Mouse (Mus musculus): ENCODE measurements at regions not wholly inside any gene's neighbourhood (a gene's known extent, or its start where the extent isn't known, plus 50 kb on each side); places are given as distances from the start of the nearest gene placed in this dataset.
"Not testable (repeated sequence)": the region's sequence is repeated elsewhere in the genome, so short reads cannot be mapped to it uniquely, and the experiment has no call there.

DNA sequence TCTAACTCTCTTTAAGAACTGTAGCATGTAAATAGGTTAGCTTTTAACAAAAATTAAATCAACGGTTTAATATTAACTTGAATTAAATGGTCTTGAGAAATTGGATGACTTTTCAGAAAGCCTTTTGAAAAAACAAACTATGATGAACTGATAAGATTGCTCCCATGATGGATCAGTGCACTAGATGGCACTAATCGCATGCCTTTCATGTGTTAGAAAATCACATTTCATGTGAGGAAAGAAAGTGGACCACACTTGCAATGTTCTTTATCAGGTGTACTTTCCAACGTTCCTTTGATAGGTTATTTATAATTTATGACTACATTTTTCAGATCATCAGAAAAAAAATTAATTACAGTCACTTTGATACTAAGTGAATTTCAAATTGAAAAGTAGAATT, 1003.2 kb upstream of the 4930412O13Rik start:
- no peak for DNase-seq (ENCODE audit: low spot score in 2 of 2)

DNA sequence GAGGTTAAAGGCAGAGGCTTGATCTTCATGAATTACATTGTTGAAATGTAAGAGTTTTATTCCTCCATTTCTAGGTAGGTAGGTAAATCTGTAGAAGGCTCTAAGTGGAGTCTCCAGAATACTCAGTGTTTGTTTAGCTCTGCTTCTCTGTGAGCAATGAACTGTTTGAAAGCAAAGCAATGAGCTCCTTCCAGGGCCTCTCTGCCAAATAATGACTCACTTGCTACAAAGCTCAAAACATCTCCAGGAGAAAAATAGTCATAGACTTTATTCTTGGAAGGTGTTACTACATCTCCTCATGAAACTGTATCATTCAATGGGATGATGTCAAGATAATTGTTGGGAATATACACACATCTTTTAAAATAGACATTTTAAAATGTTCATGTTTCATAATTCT, 968.6 kb upstream of the 4930412O13Rik start:
- DNase-seq (ENCODE audit: low spot score in 2 of 2), result peak; percentile 4 to 6

DNA sequence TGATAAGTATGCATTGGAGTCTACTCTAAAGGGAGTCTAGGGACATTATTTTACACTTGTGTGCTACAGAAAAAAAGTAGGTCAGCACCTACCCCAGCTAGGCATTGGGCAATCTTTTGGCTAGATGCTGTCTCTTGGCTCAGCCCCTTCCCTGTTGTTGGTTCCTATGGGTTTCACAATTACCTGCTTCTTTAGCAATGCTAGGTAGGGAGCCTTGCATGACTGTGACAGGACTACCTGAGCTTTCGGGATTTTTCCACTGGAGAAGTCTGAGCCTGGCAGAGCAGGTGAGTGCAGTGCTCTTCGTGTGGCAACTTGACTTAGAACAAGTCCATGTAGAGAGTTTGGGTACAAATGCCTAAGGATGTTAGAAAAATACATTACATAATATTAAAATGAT, 956.2 kb upstream of the 4930412O13Rik start:
- no peak for DNase-seq (ENCODE audit: low spot score in 2 of 2)

DNA sequence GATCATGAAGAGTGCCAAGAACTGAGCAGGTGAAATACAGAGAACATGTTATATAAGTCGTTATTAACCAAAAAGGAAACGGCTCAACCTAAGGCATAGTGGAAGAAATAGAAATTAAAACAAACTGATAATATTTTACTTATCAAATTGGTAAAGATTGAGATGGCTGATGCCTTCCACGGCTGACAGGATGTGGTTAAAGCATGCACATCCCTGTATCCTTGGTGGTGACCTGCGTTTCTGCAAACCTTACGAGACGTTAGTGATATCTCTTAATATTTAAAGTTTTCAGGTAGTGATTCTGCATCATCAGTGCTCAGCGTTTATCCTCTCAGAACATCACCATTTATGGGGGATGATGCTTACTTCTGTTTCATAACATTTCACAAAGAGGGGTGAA, 939.5 kb upstream of the 4930412O13Rik start:
- no peak for DNase-seq (ENCODE audit: low spot score in 2 of 2)

DNA sequence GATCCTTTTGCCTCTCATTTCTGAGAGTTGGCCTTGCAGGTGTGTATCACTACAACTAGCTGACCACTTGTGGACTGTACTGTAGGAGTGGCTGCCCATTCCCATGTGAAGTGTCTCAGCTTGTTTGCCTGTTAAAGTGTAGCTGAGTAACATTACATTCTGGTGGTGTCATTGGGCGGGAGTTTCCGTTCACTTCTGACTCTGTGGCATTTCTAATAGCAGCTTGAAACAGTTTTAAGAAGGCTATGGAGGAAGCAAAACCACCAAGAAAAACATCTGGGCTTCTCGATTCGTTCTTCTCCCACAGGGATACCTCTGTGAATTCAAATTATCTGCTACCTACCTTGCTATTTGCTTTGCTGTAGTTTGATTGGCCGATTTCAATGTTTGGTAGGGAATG, 922.1 kb upstream of the 4930412O13Rik start:
- DNase-seq (ENCODE audit: low spot score in 2 of 2), result no peak

DNA sequence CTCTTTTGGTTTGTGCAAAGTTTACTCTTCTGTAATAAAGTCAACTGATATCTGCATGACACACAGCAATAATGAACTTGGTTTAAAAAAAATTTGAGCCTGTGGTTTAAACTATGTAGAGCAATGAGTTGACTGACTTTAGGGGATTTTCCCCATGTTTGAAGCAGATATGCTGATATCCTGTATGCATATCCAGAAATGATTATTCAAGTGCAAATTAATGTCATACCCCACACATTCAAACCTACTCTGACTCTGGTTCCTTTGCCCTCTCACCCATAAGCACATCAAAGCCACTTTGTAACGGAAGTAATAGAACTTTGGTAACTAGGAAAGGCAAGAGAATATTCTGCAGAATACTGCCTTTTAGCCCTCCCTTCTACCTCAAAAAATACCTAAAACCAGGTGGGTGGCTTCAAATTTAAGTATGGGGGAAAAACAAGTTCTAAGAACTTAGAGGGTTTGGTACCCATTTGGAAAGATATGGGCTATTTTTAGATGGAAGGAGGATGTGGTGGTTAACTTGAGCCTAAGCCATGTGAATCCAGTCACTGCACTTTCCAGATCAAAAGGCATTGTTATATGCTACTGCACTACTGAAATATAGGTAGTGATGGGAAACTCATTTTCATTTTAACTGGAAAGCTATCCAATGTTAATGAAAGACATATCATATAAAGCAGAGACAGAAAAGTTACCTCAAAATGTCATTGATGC, 915.9 kb upstream of the 4930412O13Rik start:
- no peak for DNase-seq (ENCODE audit: low spot score in 2 of 2)

DNA sequence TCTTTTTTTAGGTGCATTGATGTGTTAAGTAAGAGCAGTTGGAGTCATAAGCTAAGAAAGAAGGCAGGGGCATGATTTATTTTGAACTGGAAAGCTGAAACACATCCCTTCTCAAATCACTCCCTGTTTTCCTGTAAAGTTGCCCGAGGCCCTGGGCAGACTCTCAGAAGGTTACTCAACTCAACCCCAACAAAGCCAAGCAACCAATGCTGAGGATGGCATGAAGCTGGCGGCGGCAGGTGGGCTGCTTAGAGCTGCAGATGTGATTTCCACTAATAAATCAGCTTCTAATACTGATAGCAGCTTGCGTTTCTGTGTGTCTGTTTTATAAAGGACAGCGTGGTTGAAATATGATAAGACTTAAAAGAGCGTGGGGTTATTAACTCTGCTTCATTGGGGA, 905.4 kb upstream of the 4930412O13Rik start:
- DNase-seq (ENCODE audit: low spot score in 2 of 2), result no peak

DNA sequence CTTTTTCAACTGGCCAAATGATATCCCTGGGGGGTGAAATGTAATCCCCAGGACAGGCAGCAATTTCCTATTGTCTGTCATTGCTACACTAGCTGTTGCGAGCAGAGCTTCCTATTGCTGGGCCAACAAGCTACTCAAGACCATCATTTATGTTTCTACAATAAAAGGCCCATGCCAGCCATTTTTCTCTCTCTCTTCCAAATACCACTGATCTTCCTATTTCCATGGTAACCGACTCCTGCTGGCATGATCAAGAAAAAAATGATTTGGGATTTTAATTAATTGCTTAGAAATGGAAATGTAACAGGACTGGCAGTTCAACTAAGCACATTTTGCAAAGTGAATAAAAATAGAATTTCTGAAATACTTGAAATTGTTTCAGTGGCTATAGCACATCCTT, 868.7 kb upstream of the 4930412O13Rik start:
- DNase-seq (ENCODE audit: low spot score in 2 of 2), result no peak

DNA sequence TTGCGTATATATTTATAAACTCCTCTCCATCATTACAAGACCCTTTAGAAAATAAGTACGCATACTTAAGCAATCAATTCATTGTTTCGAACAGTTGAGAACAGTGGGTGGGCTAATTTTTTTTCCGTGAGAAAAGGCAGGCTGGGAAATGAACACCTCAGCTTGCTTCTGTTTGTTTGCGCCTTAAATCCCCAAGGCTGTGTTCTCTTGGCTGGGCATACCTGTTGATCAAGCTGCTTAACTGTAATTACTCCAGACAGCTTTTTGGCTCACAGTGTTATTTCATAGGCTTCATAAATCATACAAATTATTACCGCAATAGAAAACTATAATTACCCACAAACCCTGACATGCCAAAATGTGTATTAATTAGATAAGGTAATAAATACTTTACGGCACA, 848.0 kb upstream of the 4930412O13Rik start:
- DNase-seq (ENCODE audit: low spot score in 2 of 2), result no peak

DNA sequence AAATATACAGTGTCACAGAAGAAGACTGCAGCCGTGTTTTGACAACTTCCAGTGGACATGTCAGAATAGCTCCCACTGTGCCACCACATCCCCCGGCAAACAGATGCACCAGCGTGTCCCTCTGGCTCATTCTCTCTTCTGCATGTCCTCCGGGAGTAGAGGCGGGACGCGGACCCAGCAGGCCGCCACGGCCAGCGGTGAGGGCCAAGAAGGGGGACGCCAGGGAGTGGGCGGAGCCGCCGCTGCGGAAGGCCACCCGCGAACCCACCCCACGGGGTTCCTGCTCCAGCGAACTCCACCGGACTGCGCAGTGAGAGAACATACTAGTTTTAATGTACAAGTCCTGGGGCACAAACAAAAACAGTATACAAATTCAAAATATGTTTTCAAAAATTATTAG, 838.7 kb upstream of the 4930412O13Rik start:
- DNase-seq (ENCODE audit: low spot score in 2 of 2), result not testable (repeated sequence)

DNA sequence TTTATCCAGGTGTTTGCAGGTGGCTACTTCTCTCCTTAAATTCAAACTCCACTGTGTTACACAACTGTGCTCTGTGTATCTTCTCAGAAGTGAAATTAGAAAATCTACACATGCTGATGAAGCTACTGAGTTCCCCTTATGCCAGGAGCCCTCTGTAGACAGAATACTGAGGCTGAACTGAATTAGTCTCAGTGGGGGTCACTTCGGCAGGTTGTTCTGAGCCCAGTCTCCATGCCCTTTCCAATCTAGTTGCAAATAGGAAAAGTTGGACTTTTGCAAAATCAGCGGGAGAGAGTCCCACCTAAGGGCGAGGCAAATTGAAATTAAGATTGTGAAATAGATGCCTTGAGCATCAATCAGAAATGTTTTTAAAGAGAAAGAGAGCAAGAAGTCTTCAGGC, 833.1 kb upstream of the 4930412O13Rik start:
- DNase-seq (ENCODE audit: low spot score in 2 of 2), result no peak

DNA sequence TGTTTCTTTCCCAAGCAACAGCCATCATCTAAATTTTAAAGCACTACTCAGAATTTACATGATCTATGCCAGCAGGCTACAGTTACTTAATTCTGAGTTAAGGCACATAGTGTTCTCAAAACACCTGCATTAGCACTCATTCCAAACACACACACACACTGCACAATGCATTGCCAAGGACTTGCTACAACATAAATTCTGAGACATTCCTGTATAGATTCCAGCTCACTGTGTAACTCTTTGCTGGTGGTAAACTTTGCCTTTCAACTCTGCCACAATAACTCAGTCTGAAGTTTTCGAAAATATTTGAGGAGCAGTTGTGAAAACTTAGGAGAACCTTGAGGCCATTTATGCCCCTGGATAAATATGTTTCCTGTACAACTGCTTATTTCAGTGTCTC, 807.2 kb upstream of the 4930412O13Rik start:
- DNase-seq (ENCODE audit: low spot score in 2 of 2), result no peak

DNA sequence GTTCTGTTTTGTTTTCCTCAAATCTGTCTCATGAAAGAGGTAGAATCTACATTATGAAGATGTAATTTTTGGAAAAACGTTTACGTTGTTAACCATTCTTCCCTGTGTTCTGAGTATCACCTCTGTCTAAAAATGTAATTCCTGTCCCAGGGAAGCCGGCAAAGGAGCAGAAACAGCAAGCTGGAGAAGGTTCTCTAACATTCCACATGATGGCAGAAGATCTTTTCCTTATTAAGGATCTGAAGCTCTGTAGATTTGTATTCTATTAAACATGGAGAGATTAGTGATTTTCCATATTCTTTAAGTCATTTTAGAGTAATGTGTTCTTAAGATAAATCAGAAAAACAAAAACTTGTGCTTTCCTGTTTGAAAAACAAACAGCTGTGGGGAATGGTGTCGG, 802.9 kb upstream of the 4930412O13Rik start:
- no peak for DNase-seq (ENCODE audit: low spot score in 2 of 2)

DNA sequence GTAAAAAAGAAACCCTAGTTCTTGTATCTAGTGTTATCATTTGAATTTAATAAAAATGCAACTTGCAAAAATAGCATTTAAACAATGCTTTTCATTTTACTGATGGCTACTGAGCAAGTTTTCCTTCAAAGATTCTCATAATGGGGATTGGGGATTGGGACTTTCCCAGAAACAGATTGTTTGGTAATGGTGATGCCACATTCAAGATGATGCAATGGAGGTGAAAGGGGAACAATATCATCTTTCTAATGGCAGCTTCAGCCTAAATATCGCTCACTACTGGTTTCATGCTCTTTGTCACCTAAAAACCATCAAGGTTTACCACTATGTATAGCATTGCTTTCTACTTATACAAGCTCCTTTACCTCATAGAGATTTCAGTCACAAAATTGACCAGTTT, 799.3 kb upstream of the 4930412O13Rik start:
- DNase-seq (ENCODE audit: low spot score in 2 of 2), result no peak

DNA sequence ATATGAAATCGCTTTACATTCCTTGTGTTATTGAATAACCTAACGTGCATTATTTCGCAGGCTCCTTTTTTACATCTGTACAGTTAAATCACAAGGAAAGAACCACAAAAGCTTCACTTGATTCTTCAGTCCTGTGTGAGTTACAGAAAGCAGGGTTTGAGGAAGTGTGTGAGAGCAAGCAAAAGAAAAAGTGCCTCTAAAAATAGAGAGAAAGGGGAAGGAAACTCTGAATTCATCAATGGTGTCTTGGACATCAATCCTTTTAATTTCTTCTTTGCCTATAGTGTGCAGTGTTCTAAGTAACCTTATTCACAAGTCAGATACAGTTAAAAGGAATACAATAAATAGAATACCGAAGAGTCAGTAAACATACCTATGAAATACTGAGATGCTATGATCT, 785.7 kb upstream of the 4930412O13Rik start:
- DNase-seq (ENCODE audit: low spot score in 2 of 2), result no peak

DNA sequence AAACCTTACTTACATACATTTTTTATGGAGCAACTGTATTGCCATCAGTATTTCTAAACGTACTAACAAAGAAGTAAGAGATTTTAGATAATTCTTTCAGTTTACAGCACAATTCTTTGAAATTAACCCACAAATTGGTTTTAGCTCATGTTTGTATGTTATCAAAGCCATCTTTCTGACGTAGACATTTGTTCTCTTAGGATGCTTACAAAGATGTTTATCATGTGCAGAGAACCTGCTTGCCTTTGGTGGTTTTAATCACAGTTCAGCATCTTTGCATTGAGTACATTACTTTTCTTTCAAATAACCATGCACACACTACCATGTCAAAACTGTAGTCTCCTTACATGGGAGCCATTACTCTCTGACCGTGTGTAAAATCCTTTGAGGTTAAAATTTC, 764.4 kb upstream of the 4930412O13Rik start:
- DNase-seq (ENCODE audit: low spot score in 2 of 2), result no peak

DNA sequence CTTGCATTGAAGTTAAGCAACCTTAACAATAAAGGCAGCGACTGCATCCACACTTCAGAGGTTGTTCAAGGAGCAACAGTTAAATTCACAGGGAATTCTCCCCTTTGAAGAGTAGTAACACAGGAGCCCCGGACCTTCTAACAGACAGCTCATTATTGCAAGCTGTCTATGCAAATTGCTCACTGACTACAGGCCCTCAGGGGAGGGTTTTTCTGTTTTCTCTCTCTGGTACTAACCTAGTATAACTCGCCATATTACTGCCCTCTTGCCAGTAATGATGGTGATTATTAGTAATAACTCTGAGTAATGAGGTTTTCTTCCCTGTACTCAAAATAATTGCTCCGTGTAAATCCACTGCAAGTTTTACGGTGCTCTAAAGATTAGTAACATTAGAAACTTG, 763.5 kb upstream of the 4930412O13Rik start:
- DNase-seq (ENCODE audit: low spot score in 2 of 2), result no peak

DNA sequence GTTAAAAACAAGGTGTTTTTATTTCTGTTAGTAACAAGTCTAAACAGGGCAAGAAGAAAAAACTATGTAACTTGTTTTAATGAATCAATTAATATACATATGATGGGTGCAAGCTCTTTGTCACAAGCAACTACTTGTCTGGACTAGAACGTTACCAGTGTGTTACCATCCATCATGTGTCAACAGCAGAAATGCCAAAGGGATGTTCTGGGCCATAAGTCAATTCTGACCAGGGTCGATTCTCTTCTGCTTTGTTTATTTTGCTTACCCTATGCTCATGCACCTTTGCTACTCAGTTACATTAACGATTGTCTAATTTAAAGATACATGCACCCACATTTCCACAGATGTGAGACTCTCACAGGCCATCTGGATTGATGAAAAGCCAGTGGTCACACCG, 744.1 kb upstream of the 4930412O13Rik start:
- no peak for DNase-seq (ENCODE audit: low spot score in 2 of 2)

DNA sequence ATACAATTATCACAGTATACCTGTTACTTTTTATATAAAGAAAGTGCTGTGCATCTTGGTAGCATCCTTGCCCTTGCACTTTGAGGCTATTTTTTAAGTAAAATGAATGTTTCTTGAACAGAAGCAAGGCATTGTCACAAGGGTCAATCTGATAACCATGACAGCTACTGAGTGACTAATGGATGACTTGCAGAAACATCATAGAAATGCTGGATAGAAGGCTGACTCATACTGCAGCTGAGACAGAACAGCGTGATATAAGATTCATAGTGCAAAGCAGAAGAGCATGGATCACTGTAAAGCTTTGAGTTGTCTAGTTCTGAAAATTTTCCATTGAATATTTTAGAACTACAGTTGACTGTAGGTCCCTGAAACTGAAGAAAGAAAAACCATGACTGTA, 739.6 kb upstream of the 4930412O13Rik start:
- DNase-seq (ENCODE audit: low spot score in 2 of 2), result no peak

DNA sequence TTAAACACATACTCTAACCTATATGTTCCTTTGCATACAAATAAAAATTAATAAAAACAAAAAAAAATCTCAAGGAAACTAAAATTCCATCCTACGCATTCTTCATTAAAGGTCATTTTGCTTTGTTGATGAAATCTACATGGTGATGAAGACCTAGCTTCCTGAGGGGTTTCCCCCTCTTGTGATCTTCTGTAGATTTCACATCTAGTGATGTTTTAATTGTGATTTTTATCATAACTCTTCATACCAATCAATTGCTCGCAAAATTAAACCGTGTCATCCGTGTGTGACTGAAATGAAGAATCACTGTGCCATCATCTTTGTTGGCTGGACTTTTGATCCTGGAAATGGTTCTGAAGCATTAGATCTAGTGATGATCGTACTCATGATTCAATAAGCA, 725.4 kb upstream of the 4930412O13Rik start:
- no peak for DNase-seq (ENCODE audit: low spot score in 2 of 2)

DNA sequence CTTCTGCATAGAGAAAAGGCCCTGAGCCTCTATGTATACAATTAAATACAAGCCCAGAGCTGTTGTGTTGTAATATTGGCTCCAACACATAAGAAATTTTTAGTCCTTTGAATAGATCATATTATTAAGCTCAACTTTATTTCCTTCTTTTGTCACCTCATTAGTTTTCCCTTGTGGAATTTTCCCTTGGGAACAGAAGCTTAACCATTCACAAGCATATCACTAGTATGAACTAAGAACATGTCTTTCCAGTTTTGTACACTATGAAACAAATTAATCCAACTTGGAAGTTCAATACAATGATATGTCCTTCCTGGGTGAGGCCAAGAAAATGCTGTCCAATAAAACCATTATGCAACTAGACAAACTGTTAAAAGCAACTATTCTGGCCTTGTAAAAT, 720.9 kb upstream of the 4930412O13Rik start:
- no peak for DNase-seq (ENCODE audit: low spot score in 2 of 2)

DNA sequence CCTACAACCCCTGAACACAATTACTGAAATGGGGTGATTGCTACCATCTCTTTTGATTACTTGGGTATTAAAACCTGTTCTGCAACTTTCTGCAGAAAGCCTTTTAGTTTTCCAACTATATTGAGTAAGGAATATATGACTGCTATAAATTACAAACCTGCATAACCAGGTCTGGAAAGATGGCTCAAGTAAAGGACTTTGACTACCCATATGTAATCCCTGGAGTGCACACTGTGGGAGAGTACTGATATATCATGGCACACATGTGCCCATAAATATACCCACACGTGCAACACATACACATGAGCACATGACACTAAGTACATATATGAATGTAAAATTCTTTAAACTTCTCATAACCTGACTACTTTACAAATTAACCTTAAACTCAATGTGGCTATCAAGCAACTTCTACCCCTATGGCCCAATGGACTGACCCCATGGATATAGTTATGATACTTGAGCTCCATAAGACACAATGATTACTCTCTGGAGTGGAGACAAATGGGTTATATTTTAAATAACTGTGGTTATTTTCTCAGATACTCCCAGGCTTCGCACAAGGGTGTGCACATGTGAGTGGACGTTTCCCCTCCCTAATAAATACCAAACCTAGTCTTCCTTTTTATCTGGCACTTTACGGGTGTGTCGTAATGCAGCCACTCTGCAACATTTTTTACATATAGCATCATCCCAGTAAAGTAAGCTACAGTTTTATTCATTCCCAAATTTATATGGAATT, 717.1 kb upstream of the 4930412O13Rik start:
- DNase-seq (ENCODE audit: low spot score in 2 of 2), result no peak

DNA sequence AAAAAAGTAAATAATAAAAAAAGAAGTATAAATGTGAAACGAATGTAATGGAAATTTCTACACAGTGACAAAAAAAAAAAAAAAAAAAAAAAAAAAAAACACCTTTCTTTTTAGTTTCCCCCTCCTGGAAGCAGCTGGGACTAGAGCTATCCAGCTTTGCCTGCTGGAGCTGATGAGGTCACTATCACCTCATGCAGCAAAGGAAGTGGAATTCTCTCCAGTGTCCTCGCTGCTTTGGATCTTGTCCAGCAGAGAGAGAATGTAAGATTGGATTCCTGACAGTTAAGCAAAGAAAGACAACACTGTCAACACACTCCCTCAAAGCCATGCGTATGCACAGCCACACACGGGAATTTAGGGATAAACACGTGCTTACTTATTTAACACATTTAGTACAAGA, 698.9 kb upstream of the 4930412O13Rik start:
- no peak for DNase-seq (ENCODE audit: low spot score in 2 of 2)

DNA sequence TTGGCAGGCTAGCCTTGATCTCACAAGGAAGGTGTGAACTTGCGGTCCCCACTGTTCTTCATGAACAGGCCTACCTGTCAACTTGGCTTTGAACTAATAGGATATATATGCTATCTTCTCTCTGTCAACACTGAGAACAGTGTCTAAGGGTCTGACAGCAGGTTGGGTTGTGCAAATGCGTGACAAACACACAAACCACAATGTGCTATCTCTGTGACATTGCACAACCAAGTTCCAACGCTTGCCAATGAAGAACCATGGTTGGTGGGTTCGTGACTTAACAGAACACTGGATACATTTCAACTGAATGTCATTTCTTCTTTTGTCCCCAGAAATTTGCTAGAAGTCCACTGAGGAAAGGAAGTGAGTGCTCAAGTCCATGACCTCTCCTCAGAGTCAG, 696.8 kb upstream of the 4930412O13Rik start:
- no peak for DNase-seq (ENCODE audit: low spot score in 2 of 2)

Measured in right cerebral cortex, adult 2 months (tissue).